Mouse (Mus musculus) liver, adult 2 months (tissue): Measurements from ENCODE around the gene Fbxl8. TPM values are rescaled to one million over a fixed set of nuclear protein-coding genes. Genes with fewer than 3 reads are reported as not detected.

ENCODE experiments used
- DNase-seq: peaks from one replicate; pipeline ENCODE4 v3.0.0-alpha.2; 2011; ENCODE audit warnings: low read depth, low spot score; ENCODE audit errors: extremely low read depth
- H3K27ac ChIP-seq: fragments of 200-500 bp; replicated peaks from 2 replicates; pipeline ENCODE4 v1.5.1; 2012; ENCODE audit warnings: low read depth, mild to moderate bottlenecking, control low read depth, inconsistent platforms, low read length; ENCODE audit not compliant: insufficient read depth
- H3K27me3 ChIP-seq: fragments of 200-500 bp; 2 replicates; pipeline ENCODE4 v1.6.1; 2012; ENCODE audit warnings: mild to moderate bottlenecking, moderate library complexity, low read length, inconsistent platforms; ENCODE audit not compliant: control insufficient read depth, insufficient read depth
- H3K36me3 ChIP-seq: fragments of 200-500 bp; 2 replicates; pipeline ENCODE4 v1.6.1; 2012; ENCODE audit warnings: low read length, inconsistent platforms; ENCODE audit not compliant: control insufficient read depth, insufficient read depth
- H3K4me1 ChIP-seq: fragments of 200-500 bp; 2 replicates; pipeline ENCODE4 v1.6.1; 2011; ENCODE audit warnings: low read length; ENCODE audit not compliant: control insufficient read depth, insufficient read depth
- H3K4me3 ChIP-seq: fragments of 200-500 bp; 2 replicates; pipeline ENCODE4 v1.5.1; 2011; ENCODE audit warnings: low read depth, mild to moderate bottlenecking, control low read depth, low read length, moderate library complexity; ENCODE audit not compliant: insufficient read depth
- H3K79me2 ChIP-seq: fragments of 200-500 bp; 2 replicates; pipeline ENCODE4 v1.6.1; 2012; ENCODE audit warnings: inconsistent platforms, mild to moderate bottlenecking, low read length, moderate library complexity; ENCODE audit not compliant: control insufficient read depth, insufficient read depth
- H3K9ac ChIP-seq: fragments of 200-500 bp; 2 replicates; pipeline ENCODE4 v1.6.1; 2012; ENCODE audit warnings: low read depth, mild to moderate bottlenecking, control low read depth, inconsistent platforms, low read length
- CTCF ChIP-seq: fragments of 200-500 bp; IDR thresholded peaks from 2 replicates; pipeline ENCODE4 v1.5.1; 2011; ENCODE audit warnings: low read depth, low read length, control low read depth
- POLR2A ChIP-seq: fragments of 200-500 bp; IDR thresholded peaks from 2 replicates; pipeline ENCODE4 v1.6.1; 2011; ENCODE audit warnings: low read length, control low read depth; ENCODE audit not compliant: insufficient read depth; ENCODE audit errors: extremely low read depth
- WGBS: fragments of 180-500 bp; shearing (Covaris S2); methylation state at CpG from one replicate; pipeline ENCODE4 v1.1.7; 2018; 5-methylcytosine and 5-hydroxymethylcytosine counted together
- polyA plus RNA-seq: library from polyadenylated mRNA; depleted of rRNA; stranded (reverse); fragments of >200 nt; gene quantifications from 2 replicates; pipeline ENCODE4 v1.2.3, GENCODE M21; 2012
- total RNA-seq: library from RNA; depleted of rRNA; stranded (reverse); fragments of >200 nt; gene quantifications from 2 replicates; pipeline ENCODE4 v1.2.3, GENCODE M21; 2014

Fbxl8 gene
- total and polyA plus RNA-seq, 2 experiments = 1.9 to 7.3 TPM

- peaks cover 6% of the 10 kb centered on the region for H3K4me1 ChIP-seq
- WGBS = 32% methylated on average over 23 of the region's 23 CpGs
Measured at GRCm38 (mm10) chr8:105283074-105283473, 18.6 kb downstream of the Fbxl8 start.

DNA sequence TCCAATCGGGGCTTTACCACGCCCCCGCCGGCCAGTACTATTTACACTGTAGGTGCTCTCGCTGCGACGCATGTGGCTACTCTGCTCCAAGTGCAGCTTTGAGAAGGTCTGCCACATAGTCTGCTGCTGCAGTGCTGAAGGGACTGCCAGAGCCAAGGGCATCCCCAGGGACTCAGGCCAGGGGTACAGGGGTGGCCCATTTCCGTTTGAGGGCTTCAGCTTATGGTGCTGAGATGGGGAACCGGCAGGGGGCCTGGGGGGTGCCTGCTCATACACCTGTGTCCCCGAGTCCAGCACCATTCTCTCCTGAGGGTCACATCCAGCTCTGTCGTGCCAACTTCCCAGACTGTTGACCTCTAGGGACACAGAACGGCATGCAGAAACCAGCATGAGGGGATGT lies 21.1 kb downstream of the Fbxl8 start:
- no peaks in the 10 kb centered on the region for H3K36me3 ChIP-seq
- DNase-seq = no peak
- H3K27ac ChIP-seq = no peak overlapping the region
- H3K9ac ChIP-seq = no peak overlapping the region
- H3K4me1 ChIP-seq = peaks cover 9% of the 10 kb centered on the region
- WGBS = 38% methylated on average over 12 of the region's 12 CpGs
- H3K4me3 ChIP-seq = no peak overlapping the region
- H3K27me3 ChIP-seq = no peaks in the 10 kb centered on the region
- no peaks in the 10 kb centered on the region for H3K79me2 ChIP-seq
- TF ChIP-seq CTCF (no peak), POLR2A (no peak)

More at GRCm38 (mm10) chr8:105283074-105283473, 18.6 kb downstream of the Fbxl8 start:
- DNase-seq = peak; percentile 65
- Histone ChIP-seq H3K27ac (no peak overlapping the region), H3K27me3 (no peaks in the 10 kb centered on the region), H3K36me3 (no peaks in the 10 kb centered on the region), H3K4me3 (no peak overlapping the region), H3K9ac (no peak overlapping the region), H3K79me2 (no peaks in the 10 kb centered on the region)
- TF ChIP-seq CTCF (peak; percentile 98), POLR2A (no peak)

- Histone ChIP-seq H3K36me3 (no peaks in the 10 kb centered on the region), H3K9ac (no peak overlapping the region), H3K79me2 (no peaks in the 10 kb centered on the region), H3K27ac (no peak overlapping the region), H3K4me3 (no peak overlapping the region), H3K27me3 (no peaks in the 10 kb centered on the region), H3K4me1 (peaks cover 10% of the 10 kb centered on the region)
- DNase-seq = no peak
- 87% methylated on average over 4 of the region's 4 CpGs for WGBS
- TF ChIP-seq CTCF = no peak
- TF ChIP-seq POLR2A = no peak
Measured at GRCm38 (mm10) chr8:105286907-105287306, 22.5 kb downstream of the Fbxl8 start.

GRCm38 (mm10) chr8:105288231-105288630 lies 23.8 kb downstream of the Fbxl8 start:
- Histone ChIP-seq H3K27me3 (no peaks in the 10 kb centered on the region), H3K79me2 (no peaks in the 10 kb centered on the region), H3K36me3 (no peaks in the 10 kb centered on the region), H3K9ac (no peak overlapping the region), H3K4me1 (peaks cover 8% of the 10 kb centered on the region; the same call in 1 of the 2 replicates), H3K27ac (no peak overlapping the region), H3K4me3 (no peak overlapping the region)
- no peak for DNase-seq
- TF ChIP-seq CTCF (no peak), POLR2A (no peak)
- 97% methylated on average over 5 of the region's 5 CpGs for WGBS

DNA sequence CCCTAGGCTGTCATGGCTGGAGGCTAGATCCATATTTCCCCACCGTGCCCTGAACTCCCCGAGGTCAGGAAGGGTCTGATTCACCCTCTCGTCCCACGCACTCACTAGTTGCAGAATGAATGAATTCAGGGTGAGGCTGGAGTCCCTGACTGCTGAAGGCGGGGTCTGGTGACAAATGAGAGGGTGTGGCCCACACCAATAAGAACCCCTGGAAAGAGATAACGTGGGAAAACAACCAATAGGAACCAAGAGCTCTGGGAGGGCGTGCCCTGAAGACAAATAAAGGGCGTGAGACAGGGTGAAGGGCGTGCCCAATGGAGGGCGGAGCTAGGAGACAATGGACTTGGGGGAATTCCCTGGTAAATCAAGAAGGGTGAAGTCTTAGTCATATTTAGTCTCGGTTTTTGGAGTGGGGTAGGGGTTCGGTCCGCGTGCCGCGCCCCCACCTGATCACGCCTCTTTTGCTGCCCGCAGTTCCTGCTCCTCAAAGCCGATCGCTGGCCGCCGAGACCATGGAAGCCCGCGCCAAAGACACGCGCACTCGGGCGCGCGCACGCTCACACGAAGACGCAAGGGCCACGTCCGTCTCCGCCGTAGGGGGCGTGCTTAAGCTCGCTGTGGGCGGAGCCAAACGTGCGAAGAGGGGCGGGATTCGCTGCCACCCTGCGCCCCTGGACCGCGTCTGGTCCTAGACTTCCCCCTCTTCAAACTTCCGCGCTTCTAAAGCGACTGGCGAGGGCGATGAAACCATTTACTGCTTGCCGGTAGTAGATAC lies 24.7 kb downstream of the Fbxl8 start:
- no peak for TF ChIP-seq CTCF
- TF ChIP-seq POLR2A = no peak
- H3K9ac ChIP-seq = peak overlapping the region; percentile 63
- 8% methylated on average over 53 of the region's 53 CpGs for WGBS
- no peaks in the 10 kb centered on the region for H3K27me3 ChIP-seq
- H3K4me3 ChIP-seq = peak overlapping the region; percentile 77
- H3K36me3 ChIP-seq = no peaks in the 10 kb centered on the region
- DNase-seq = peak; percentile 79
- H3K27ac ChIP-seq = no peak overlapping the region
- no peaks in the 10 kb centered on the region for H3K79me2 ChIP-seq
- H3K4me1 ChIP-seq = peaks cover 8% of the 10 kb centered on the region; the same call in 1 of the 2 replicates

- no peak for DNase-seq
Measured at GRCm38 (mm10) chr8:105289805-105290460, 25.5 kb downstream of the Fbxl8 start, which contains the start of gene 4931428F04Rik. Gene 4931428F04Rik (minus strand): TSS chr8:105289864.

More at GRCm38 (mm10) chr8:105289805-105290460, 25.5 kb downstream of the Fbxl8 start, which contains the start of gene 4931428F04Rik:
- no peak within 1 kb of the TSS for H3K27ac ChIP-seq
- TF ChIP-seq POLR2A (no peak), CTCF (peak; percentile 64)
- H3K4me3 ChIP-seq = peak within 1 kb of the TSS; percentile 77
- no peaks in the 10 kb centered on the region for H3K79me2 ChIP-seq
- H3K9ac ChIP-seq = peak within 1 kb of the TSS; percentile 63
- 12% methylated on average over 43 of the region's 43 CpGs for WGBS
- H3K4me1 ChIP-seq = peaks cover 8% of the 10 kb centered on the region; the same call in 1 of the 2 replicates
- H3K36me3 ChIP-seq = no peaks in the 10 kb centered on the region
- H3K27me3 ChIP-seq = no peaks in the 10 kb centered on the region
